Mouse (Mus musculus) limb, embryonic 15.5 days (tissue): ENCODE results near the gene Fam57a. TPM values are rescaled to one million over a fixed set of nuclear protein-coding genes. Genes with fewer than 3 reads are reported as not detected.
A peak's percentile ranks its signal among the peaks of the same experiment; 100 is the strongest.

Experiments
- ATAC-seq: fragments of 200-750 bp; cut with Nextera tagmentation; 2 replicates; pipeline ENCODE4 v1.8.0; 2017; ENCODE audit warnings: low read depth, moderate TSS enrichment; ENCODE audit not compliant: insufficient number of reproducible peaks, low FRiP score, low TSS enrichment
- H3K27ac ChIP-seq: fragments of 300-500 bp; sonication (generic); 2 replicates; pipeline ENCODE4 v1.5.1; 2015; ENCODE audit warnings: moderate library complexity, mild to moderate bottlenecking, inconsistent platforms
- H3K27me3 ChIP-seq: fragments of 300-500 bp; sonication (generic); 2 replicates; pipeline ENCODE4 v1.6.1; 2015; ENCODE audit warnings: inconsistent platforms
- H3K36me3 ChIP-seq: fragments of 300-500 bp; sonication (generic); 2 replicates; pipeline ENCODE4 v1.6.1; 2015; ENCODE audit warnings: inconsistent platforms
- H3K4me1 ChIP-seq: fragments of 300-500 bp; sonication (generic); 2 replicates; pipeline ENCODE4 v1.6.1; 2015; ENCODE audit warnings: inconsistent platforms
- H3K4me2 ChIP-seq: fragments of 300-500 bp; sonication (generic); 2 replicates; pipeline ENCODE4 v1.6.1; 2015; ENCODE audit warnings: mild to moderate bottlenecking, inconsistent platforms
- H3K4me3 ChIP-seq: fragments of 300-500 bp; sonication (generic); 2 replicates; pipeline ENCODE4 v1.5.1; 2015; ENCODE audit warnings: mild to moderate bottlenecking, inconsistent platforms
- H3K9ac ChIP-seq: fragments of 300-500 bp; sonication (generic); 2 replicates; pipeline ENCODE4 v1.6.1; 2015; ENCODE audit warnings: inconsistent platforms
- H3K9me3 ChIP-seq: fragments of 300-500 bp; sonication (generic); 2 replicates; pipeline ENCODE4 v1.6.1; 2016; ENCODE audit warnings: inconsistent platforms
- WGBS: fragments of 180-500 bp; shearing (Covaris S2); methylation state at CpG from one replicate; pipeline ENCODE4 v1.1.7; 2015; 5-methylcytosine and 5-hydroxymethylcytosine counted together
- polyA plus RNA-seq: library from polyadenylated mRNA; unstranded; fragments of >200 nt; fragmentation: Nextera tagmentation; extraction: Ambion mirVana; gene quantifications from 2 replicates; pipeline ENCODE4 v1.2.1, GENCODE M21; 2015

The Fam57a gene
- polyA plus RNA-seq, 1 experiment from 2014 or later: 98.1 TPM

DNA sequence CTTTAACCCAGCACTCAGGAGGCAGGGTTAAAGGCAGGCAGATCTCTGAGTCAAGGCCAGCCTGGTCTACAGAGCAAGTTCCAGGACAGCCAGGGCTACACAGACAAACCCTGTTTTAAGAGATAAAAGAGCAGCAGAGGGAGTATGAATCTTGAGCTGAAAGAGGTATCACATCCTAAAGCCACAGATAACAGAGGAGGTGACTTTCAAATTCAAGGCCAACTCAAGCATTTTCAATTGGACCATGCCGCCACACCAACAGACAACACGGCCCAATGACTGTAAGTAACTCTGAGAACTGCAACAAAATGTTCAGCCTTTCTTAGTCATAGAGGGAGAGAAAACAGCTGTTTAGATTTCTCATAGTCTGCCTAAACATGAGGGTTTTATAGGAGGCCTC, 25.3 kb upstream of the Fam57a start:
- Histone ChIP-seq H3K9me3 (no peaks in the 10 kb centered on the region), H3K4me2 (no peak overlapping the region), H3K27ac (no peak overlapping the region), H3K36me3 (peaks cover 21% of the 10 kb centered on the region; the same call in 1 of the 2 replicates), H3K4me3 (no peak overlapping the region), H3K9ac (no peak overlapping the region), H3K4me1 (peaks cover 3% of the 10 kb centered on the region), H3K27me3 (no peaks in the 10 kb centered on the region)
- ATAC-seq: no peak
- 93% methylated on average over 2 of the region's 2 CpGs for whole genome bisulfite sequencing

DNA sequence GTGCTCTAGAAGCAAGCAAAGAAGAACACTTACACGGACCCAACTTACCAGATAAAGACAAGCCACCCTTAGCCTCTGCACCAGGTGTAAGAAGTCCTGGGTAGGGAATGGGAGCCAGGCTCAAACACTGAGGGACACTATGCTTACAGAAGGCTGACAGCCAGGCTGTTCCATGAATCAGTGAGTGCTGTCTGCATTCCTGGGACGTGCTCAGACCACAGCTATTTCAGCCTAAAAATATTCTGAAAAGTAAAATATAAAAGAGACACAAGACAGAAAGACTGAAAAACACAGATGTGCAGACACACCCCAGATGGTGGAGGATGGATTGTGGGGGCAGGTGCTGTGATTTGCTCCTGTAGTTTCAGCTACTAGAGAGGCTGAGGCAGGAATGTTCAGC, 24.6 kb upstream of the Fam57a start:
- H3K27ac ChIP-seq: no peak overlapping the region
- ATAC-seq: no peak
- H3K9ac ChIP-seq: no peak overlapping the region
- no peaks in the 10 kb centered on the region for H3K9me3 ChIP-seq
- no peaks in the 10 kb centered on the region for H3K27me3 ChIP-seq
- H3K4me1 ChIP-seq: no peaks in the 10 kb centered on the region
- H3K4me2 ChIP-seq: no peak overlapping the region
- WGBS: 85% methylated on average over 2 of the region's 2 CpGs
- H3K36me3 ChIP-seq: peaks cover 27% of the 10 kb centered on the region
- H3K4me3 ChIP-seq: no peak overlapping the region

DNA sequence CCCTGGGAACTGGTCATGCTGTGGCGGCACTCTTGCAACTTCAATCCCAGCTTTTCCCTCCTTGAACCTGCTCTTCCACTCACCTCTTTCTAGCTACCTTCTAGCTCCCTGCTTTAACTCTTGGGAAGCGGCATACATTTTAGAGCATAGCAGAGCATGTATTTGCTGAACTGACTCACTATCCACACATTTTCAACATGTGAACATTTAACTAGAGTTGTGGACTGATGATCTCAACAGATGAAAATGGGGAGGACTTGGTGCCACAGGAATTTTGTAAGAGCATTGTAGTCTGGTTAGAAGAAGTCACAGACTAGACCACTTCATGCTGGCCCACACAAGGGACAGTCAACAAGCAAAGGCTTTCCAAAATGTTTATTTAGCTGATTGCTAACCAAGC, 21.1 kb upstream of the Fam57a start:
- Histone ChIP-seq H3K9me3 (no peaks in the 10 kb centered on the region), H3K27me3 (no peaks in the 10 kb centered on the region), H3K4me3 (no peak overlapping the region), H3K27ac (no peak overlapping the region), H3K4me2 (no peak overlapping the region), H3K4me1 (no peaks in the 10 kb centered on the region), H3K36me3 (peaks cover 45% of the 10 kb centered on the region), H3K9ac (no peak overlapping the region)
- no peak for ATAC-seq
- WGBS: 86% methylated on average over 2 of the region's 2 CpGs

DNA sequence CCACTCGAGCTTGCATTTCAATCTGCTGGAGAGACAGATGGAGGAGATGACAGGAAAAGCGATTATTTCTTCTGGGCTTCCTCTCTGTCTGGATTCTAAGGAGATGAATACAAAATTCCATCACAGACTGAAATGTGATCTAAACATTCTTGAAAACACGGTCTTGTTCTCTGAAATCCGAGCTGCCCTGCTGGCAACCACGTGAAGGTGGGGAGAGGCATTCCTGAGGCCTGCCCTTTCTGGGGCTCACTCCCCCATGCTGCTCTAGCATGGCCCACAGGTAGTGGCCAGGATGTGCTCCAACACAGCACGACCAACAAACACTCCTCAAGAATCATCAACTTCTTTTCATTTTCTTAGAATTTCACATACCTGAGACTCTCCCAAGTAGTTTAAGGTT, 19.2 kb upstream of the Fam57a start:
- WGBS: 25% methylated on average over 6 of the region's 6 CpGs
- no peak for ATAC-seq
- peak overlapping the region; percentile 30; the same call in 1 of the 2 replicates for H3K27ac ChIP-seq

DNA sequence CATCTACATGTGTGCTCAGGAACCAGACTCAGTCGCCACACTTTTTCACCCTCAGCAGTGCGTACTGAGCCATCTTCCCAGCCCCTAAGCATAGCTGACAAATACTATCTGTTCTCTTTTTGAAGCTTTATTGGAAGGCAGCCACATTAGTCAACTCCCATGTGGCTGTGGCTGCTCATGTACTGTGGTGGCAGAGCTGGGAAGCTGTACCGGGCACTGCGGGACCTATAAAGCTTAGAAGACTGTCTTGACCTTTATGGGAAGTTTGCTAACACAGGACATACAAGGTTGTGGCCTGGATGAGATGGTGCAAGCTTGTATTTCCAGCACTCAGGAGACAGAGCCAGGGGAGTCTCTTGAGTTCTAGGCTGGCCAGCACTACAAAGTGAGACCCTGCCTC, 12.8 kb upstream of the Fam57a start:
- H3K27me3 ChIP-seq: no peaks in the 10 kb centered on the region
- H3K27ac ChIP-seq: no peak overlapping the region
- WGBS: 87% methylated on average over 4 of the region's 4 CpGs
- H3K9me3 ChIP-seq: no peaks in the 10 kb centered on the region
- H3K4me2 ChIP-seq: no peak overlapping the region
- peaks cover 22% of the 10 kb centered on the region for H3K36me3 ChIP-seq
- H3K9ac ChIP-seq: no peak overlapping the region
- ATAC-seq: no peak
- H3K4me3 ChIP-seq: no peak overlapping the region
- H3K4me1 ChIP-seq: peaks cover 6% of the 10 kb centered on the region

More for the DNA sequence above, 19.2 kb upstream of the Fam57a start:
- peaks cover 48% of the 10 kb centered on the region for H3K36me3 ChIP-seq
- H3K9ac ChIP-seq: no peak overlapping the region
- H3K27me3 ChIP-seq: no peaks in the 10 kb centered on the region
- H3K4me1 ChIP-seq: no peaks in the 10 kb centered on the region
- no peaks in the 10 kb centered on the region for H3K9me3 ChIP-seq
- H3K4me2 ChIP-seq: no peak overlapping the region
- H3K4me3 ChIP-seq: no peak overlapping the region

DNA sequence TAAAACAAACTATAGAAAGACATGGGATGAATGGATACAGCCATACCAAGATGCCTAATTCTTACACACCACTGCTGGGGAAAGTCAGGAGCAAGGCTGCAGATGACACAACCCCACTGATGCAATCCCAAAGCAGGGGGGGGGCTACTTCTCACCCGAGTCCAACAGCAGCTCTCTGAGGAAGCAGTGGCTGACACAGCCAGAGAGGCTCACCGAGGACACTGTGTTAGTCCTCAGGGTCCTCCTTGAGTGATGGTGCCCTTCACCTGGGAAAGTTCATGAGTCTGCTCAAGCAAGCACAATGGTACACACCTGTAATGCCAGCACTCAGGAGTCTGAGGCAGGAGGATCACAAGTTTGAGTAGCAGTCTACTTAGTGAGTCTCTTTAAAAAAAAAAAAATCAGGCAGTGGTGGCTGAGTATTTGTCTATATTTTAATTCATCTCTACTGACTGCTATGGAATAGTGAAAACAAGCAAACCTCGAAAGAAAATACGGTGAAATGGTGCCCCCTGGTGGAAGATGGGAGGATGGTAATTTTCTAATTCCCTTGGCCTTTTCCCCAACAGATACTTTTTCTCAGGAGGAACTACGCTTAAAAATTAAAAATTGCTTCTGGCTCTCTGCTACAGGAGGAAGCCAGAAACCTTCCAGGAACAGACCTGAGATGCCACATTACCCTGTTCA, 12.2 kb upstream of the Fam57a start:
- H3K27me3 ChIP-seq: no peaks in the 10 kb centered on the region
- H3K27ac ChIP-seq: no peak overlapping the region
- H3K36me3 ChIP-seq: peaks cover 27% of the 10 kb centered on the region
- H3K9me3 ChIP-seq: no peaks in the 10 kb centered on the region
- H3K9ac ChIP-seq: no peak overlapping the region
- peaks cover 6% of the 10 kb centered on the region for H3K4me1 ChIP-seq
- 19% methylated on average over 5 of the region's 5 CpGs for WGBS
- ATAC-seq: no peak
- H3K4me2 ChIP-seq: no peak overlapping the region
- no peak overlapping the region for H3K4me3 ChIP-seq

DNA sequence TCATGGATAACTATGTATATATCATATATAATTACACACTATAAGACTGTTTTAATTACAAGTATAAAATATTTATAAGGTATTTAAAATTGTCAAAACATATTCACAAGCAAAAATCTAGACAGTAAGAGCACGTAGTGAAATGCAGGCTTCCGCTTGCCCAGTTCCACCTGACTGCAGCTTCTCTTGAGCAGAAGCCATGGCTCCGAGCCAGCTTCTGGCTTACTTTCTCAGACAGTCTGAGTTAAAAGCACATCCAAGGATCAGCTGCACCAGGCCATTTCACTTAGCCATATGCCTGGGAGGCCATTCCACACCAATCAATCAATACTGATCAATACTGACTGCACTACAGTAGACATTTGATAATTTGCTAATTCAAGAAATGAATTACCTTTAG, 10.5 kb upstream of the Fam57a start:
- no peak for ATAC-seq
- Histone ChIP-seq H3K9me3 (no peaks in the 10 kb centered on the region), H3K4me2 (no peak overlapping the region), H3K27me3 (no peaks in the 10 kb centered on the region), H3K36me3 (peaks cover 26% of the 10 kb centered on the region), H3K27ac (no peak overlapping the region), H3K4me3 (no peak overlapping the region), H3K9ac (no peak overlapping the region), H3K4me1 (peaks cover 6% of the 10 kb centered on the region)
- 60% methylated on average over 3 of the region's 3 CpGs for WGBS

DNA sequence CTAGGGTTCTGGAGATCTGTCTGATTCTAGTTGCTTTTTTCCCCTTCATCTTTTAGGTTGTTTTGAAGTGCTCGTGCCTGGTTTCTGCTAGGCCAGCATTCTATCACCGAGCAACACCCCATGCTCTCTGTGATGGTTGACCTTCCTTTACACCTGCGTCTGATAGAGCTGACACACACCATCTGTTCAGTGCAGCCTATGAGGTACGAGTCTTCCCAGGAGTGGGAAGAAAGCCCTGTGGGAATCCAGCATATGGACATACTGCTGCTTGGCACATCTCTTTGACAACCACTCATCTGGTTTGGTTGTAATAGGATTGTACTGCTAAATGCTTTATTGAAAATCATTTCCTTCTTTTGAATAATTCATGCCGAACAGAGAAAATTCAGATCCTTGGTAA, 9.3 kb upstream of the Fam57a start:
- H3K4me2 ChIP-seq: no peak overlapping the region
- no peak overlapping the region for H3K27ac ChIP-seq
- peaks cover 6% of the 10 kb centered on the region for H3K4me1 ChIP-seq
- no peaks in the 10 kb centered on the region for H3K9me3 ChIP-seq
- no peaks in the 10 kb centered on the region for H3K27me3 ChIP-seq
- ATAC-seq: no peak
- H3K9ac ChIP-seq: no peak overlapping the region
- WGBS: 69% methylated on average over 5 of the region's 5 CpGs
- H3K4me3 ChIP-seq: no peak overlapping the region
- H3K36me3 ChIP-seq: peaks cover 23% of the 10 kb centered on the region

DNA sequence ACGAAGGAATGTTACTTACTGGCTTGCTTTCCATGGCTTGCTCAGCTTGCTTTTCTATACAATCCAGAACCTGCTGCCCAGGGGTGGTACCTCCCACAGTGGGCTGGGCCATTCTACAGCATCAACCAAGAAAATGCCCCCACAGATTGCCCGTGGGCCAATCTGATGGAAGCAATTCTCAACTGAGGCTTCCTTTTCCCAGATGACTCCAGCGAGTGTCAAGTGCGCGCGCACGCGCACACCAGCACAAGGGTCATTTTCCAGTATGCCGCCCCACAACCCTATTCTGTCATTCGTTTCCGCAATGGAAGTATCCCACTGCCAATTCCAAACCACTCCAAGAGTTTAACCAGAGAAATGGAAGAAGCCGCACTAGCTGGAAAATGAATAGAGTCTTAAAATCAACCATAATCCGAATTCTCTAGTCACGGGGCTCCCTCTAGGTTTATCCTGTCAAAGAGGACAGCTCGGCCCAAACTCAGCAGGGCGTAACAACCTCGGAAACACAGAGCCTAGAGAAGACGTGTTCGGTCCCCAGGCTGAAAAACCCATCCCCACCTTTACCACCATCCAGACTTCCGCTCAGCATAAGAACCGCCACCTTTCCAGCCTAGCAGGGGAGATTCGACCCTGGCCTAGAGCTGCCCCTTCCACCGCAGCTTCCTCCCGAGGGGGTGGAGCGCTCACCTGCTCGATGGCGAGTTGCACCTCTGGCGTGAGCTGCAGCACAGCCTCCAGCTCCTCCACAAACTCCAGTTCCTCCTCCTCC, 561 bp upstream of the Fam57a start:
- Histone ChIP-seq H3K4me3 (peak overlapping the region; percentile 94), H3K27me3 (no peaks in the 10 kb centered on the region), H3K9ac (peak overlapping the region; percentile 63), H3K9me3 (no peaks in the 10 kb centered on the region), H3K4me1 (peaks cover 8% of the 10 kb centered on the region), H3K36me3 (peaks cover 9% of the 10 kb centered on the region; the same call in 1 of the 2 replicates), H3K4me2 (peak overlapping the region; percentile 90), H3K27ac (peak overlapping the region; percentile 71)
- peak; percentile 57 for ATAC-seq
- WGBS: 2% methylated on average over 28 of the region's 28 CpGs

DNA sequence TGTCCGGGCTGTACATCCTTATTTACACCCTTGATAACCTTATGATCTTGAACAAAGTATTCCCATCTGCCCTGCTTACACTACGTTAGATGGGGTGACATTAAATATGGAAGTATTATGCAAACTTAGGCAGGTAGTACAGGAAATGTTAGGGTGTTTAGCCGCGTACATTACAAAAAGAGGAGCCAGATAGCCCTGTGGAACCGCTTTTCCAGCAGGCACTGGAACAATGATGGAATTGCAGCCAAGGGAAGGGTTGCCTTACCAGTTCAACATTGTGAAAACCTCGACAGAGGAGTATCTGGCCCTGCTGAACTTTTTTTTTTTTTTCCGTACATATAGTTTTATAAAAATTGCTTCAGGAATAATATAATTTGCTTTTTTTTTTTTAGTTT, 672 bp downstream of the Fam57a start:
- Histone ChIP-seq H3K27me3 (no peaks in the 10 kb centered on the region; the same call in 1 of the 2 replicates), H3K9me3 (no peaks in the 10 kb centered on the region), H3K4me3 (peak overlapping the region; percentile 94), H3K9ac (peak overlapping the region; percentile 63; the same call in 1 of the 2 replicates), H3K4me1 (peaks cover 8% of the 10 kb centered on the region), H3K27ac (peak overlapping the region; percentile 71), H3K4me2 (peak overlapping the region; percentile 90), H3K36me3 (peaks cover 7% of the 10 kb centered on the region; the same call in 1 of the 2 replicates)
- 15% methylated on average over 7 of the region's 7 CpGs for WGBS
- no peak for ATAC-seq

DNA sequence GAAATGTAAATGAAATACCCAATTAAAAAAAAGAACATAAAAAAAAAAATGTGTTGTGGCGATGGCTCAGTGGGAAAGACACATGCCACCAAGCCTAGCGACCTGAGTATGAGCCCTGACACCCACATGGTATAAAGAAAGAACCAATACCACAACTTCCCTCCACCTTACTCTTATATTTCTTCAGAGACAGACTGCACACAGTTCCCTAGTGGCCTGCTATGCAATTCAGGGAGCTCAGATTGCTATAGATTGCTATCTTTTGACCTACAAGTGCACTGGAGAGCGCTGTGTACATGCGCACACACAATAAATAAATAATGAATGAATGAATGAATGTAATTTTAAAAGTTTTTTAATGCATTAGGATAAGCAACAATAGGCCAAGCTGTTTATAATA, 4.3 kb downstream of the Fam57a start:
- no peak overlapping the region for H3K4me3 ChIP-seq
- no peak for ATAC-seq
- no peaks in the 10 kb centered on the region for H3K36me3 ChIP-seq
- H3K27ac ChIP-seq: no peak overlapping the region
- 80% methylated on average over 4 of the region's 4 CpGs for WGBS
- H3K4me2 ChIP-seq: no peak overlapping the region
- H3K27me3 ChIP-seq: no peaks in the 10 kb centered on the region; the same call in 1 of the 2 replicates
- no peak overlapping the region for H3K9ac ChIP-seq
- peaks cover 5% of the 10 kb centered on the region for H3K4me1 ChIP-seq
- H3K9me3 ChIP-seq: no peaks in the 10 kb centered on the region

DNA sequence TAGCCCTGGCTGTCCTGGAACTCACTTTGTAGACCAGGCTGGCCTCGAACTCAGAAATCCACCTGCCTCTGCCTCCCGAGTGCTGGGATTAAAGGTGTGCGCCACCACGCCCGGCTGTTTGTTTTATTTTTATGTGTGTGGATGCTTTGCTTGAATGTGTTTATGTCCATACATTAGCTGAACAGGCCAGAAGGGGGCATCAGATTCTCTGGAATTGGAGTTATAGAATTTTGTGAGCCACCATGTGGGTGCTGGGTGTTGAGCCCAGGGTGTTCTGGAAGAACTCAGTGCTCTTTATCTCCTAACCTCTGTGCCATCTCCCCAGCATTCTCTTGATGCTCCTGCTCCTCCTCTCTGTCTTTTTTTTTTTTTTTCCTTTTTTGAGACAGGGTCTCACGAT, 7.4 kb downstream of the Fam57a start:
- H3K9ac ChIP-seq: no peak overlapping the region
- no peaks in the 10 kb centered on the region for H3K9me3 ChIP-seq
- no peaks in the 10 kb centered on the region for H3K4me1 ChIP-seq
- ATAC-seq: no peak
- H3K4me2 ChIP-seq: no peak overlapping the region
- H3K36me3 ChIP-seq: no peaks in the 10 kb centered on the region
- no peaks in the 10 kb centered on the region; the same call in 1 of the 2 replicates for H3K27me3 ChIP-seq
- H3K4me3 ChIP-seq: no peak overlapping the region
- 74% methylated on average over 6 of the region's 6 CpGs for WGBS
- H3K27ac ChIP-seq: no peak overlapping the region
